Mouse (Mus musculus): ENCODE measurements around the gene Psmg3. TPM values are rescaled to one million over a fixed set of nuclear protein-coding genes. Genes with fewer than 3 reads are reported as not detected.
A peak's percentile ranks its signal among the peaks of the same experiment; 100 is the strongest.

Psmg3 gene
- polyA plus RNA-seq, 1 experiment from 2014 or later: 91.9 TPM

GRCm38 (mm10) chr5:139798168-139798900 lies 28.4 kb downstream of the Psmg3 start:
- peak overlapping the region; percentile 39 for H3K4me3 ChIP-seq
- peaks cover 31% of the 10 kb centered on the region for H3K36me3 ChIP-seq (replicated peaks)
- H3K4me1 ChIP-seq: peaks cover 66% of the 10 kb centered on the region
- peak overlapping the region; percentile 81 for H3K27ac ChIP-seq (replicated peaks)
- DNase-seq (ENCODE audit: low spot score): no peak
- H3K9me3 ChIP-seq: no peaks in the 10 kb centered on the region
- no peaks in the 10 kb centered on the region; the same call in 1 of the 2 replicates for H3K27me3 ChIP-seq (replicated peaks; ENCODE audit: low read depth, poor library complexity, severe bottlenecking)
- 58% methylated on average over 12 of the region's 12 CpGs for WGBS

DNA sequence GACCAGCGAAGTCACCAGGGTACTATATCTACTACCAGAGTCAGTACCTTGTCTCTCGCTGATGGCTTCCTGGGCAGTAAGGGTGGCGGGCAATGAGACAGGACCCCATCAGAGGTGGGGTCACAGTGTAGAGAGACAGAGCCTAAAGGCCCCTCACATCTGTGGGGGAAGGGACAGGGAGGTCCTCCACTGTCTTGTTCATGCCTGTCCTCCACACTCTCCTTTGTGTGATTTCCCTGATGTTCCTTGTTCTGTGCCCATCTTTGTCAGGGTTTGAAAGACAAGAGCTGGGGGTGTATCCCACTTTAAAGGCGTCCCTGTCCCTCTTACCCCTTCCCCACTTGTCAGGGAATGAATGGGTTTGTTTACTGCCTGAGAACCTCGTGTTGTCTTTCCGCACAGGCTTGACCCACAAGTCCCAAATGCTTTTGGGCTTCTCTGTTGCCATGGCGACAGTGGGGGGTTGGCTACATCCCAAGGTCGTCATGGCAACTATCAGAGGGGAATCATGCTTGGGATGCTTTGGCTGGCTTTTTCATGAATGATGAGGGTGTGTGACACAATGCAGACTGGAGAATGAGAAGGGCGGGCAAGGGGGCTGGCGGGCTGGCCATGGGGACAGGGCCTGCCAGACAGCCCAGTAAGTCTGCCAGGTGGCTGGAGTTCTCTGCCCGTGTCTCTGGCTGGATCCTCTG lies 29.1 kb downstream of the Psmg3 start:
- H3K27ac ChIP-seq (replicated peaks): peak overlapping the region; percentile 81
- no peaks in the 10 kb centered on the region; the same call in 1 of the 2 replicates for H3K27me3 ChIP-seq (replicated peaks; ENCODE audit: low read depth, poor library complexity, severe bottlenecking)
- DNase-seq (ENCODE audit: low spot score): peak; percentile 75
- peak overlapping the region; percentile 39 for H3K4me3 ChIP-seq
- peaks cover 66% of the 10 kb centered on the region for H3K4me1 ChIP-seq
- peaks cover 31% of the 10 kb centered on the region for H3K36me3 ChIP-seq (replicated peaks)
- WGBS: 36% methylated on average over 11 of the region's 11 CpGs
- H3K9me3 ChIP-seq: no peaks in the 10 kb centered on the region

- H3K27ac ChIP-seq (replicated peaks): peak overlapping the region; percentile 78
- DNase-seq (ENCODE audit: low spot score): peak; percentile 64
- peaks cover 4% of the 10 kb centered on the region; the same call in 1 of the 2 replicates for H3K27me3 ChIP-seq (replicated peaks; ENCODE audit: low read depth, poor library complexity, severe bottlenecking)
- peak overlapping the region; percentile 39 for H3K4me3 ChIP-seq
- 29% methylated on average over 13 of the region's 13 CpGs for WGBS
- no peaks in the 10 kb centered on the region for H3K9me3 ChIP-seq
- H3K4me1 ChIP-seq: peaks cover 71% of the 10 kb centered on the region
- peaks cover 30% of the 10 kb centered on the region for H3K36me3 ChIP-seq (replicated peaks)
Measured at GRCm38 (mm10) chr5:139796900-139797299, 29.8 kb downstream of the Psmg3 start.

DNA sequence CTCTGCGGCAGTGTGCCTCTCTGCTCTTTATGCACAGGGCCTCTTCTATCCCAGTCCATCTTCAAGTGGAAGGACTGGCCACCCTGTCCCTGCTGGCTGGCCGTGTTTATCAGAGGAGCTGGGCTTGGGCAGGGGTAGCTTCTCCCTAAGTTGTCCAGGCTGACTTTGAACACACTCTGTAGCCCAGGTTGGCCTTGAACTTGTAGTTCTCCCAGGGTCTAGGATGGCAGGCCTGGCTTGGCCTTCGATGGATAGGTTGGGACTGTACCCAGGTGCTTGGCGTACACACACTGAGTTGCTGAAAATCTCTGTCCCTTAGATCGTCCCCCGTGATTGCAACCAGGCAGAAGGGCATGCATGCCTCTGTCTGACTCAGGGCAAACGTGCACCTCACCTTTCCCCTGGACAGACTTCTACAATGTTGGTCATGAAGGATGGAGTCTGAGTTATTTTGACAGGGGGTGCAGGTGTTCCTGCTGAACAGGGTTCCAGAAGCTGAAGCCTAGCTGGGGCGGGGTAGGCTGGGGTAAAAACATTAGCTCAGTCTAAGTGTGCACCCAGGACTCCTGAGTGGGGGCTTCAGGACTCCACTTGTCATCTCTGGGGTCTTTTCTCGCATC lies 30.6 kb downstream of the Psmg3 start:
- Histone ChIP-seq H3K27me3 (replicated peaks; ENCODE audit: low read depth, poor library complexity, severe bottlenecking) (peaks cover 4% of the 10 kb centered on the region; the same call in 1 of the 2 replicates), H3K27ac (replicated peaks) (peak overlapping the region; percentile 78), H3K36me3 (replicated peaks) (peaks cover 22% of the 10 kb centered on the region), H3K9me3 (no peaks in the 10 kb centered on the region), H3K4me1 (peaks cover 79% of the 10 kb centered on the region), H3K4me3 (no peak overlapping the region)
- DNase-seq (ENCODE audit: low spot score): no peak
- 83% methylated on average over 9 of the region's 9 CpGs for WGBS

DNA sequence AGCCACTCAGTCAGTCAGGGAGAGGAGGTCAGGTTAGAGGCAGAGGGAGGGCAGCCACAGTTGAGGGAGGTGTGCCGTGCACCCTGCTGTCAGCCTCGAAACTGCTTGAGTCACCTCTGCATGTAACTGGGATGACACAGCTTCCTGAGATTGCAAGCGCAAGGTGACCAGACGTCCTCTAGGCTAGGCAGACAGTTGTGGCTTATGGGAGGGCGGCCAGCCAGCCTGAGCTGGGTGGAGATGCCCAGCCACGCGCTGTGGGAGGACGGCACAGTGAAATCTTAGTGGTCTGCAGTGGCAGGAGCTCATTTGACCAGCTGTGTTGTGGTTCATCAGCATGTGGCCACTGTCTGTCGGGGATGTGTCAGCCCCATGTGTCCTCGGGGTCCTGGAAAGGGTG lies 31.7 kb downstream of the Psmg3 start:
- no peak overlapping the region for H3K4me3 ChIP-seq
- H3K27ac ChIP-seq (replicated peaks): 0 out of 2 replicates have a peak overlapping the region, but pooled peaks have one; percentile 4
- 75% methylated on average over 10 of the region's 10 CpGs for WGBS
- H3K4me1 ChIP-seq: peaks cover 83% of the 10 kb centered on the region
- peaks cover 4% of the 10 kb centered on the region; the same call in 1 of the 2 replicates for H3K27me3 ChIP-seq (replicated peaks; ENCODE audit: low read depth, poor library complexity, severe bottlenecking)
- no peaks in the 10 kb centered on the region for H3K9me3 ChIP-seq
- H3K36me3 ChIP-seq (replicated peaks): peaks cover 10% of the 10 kb centered on the region
- DNase-seq (ENCODE audit: low spot score): no peak

DNA sequence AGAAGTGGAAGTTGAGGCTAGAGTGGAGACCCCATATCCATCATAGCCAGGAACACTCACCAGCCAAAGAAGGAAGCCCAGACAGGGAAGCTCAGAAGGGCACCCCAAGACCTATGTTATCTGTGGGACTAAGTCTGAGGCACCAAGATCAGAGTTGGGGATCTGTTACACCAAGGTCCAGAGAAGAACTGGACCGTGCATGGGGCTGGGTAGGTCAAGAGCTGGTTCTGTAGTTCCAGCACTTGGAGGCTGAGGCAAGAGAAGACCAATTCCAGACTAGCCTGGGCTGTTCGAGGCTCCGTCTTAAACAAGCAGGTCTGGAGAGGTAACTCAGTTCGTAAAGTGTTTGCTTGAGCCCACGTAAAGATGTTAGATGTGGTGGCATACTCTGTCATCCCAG lies 32.5 kb downstream of the Psmg3 start:
- H3K27me3 ChIP-seq (replicated peaks; ENCODE audit: low read depth, poor library complexity, severe bottlenecking): peaks cover 4% of the 10 kb centered on the region; the same call in 1 of the 2 replicates
- no peaks in the 10 kb centered on the region for H3K9me3 ChIP-seq
- H3K36me3 ChIP-seq (replicated peaks): peaks cover 2% of the 10 kb centered on the region; the same call in 1 of the 2 replicates
- DNase-seq (ENCODE audit: low spot score): no peak
- peaks cover 82% of the 10 kb centered on the region for H3K4me1 ChIP-seq
- H3K27ac ChIP-seq (replicated peaks): no peak overlapping the region
- no peak overlapping the region for H3K4me3 ChIP-seq
- WGBS: 86% methylated on average over 5 of the region's 5 CpGs

GRCm38 (mm10) chr5:139793338-139794089 lies 33.2 kb downstream of the Psmg3 start:
- Histone ChIP-seq H3K27me3 (replicated peaks; ENCODE audit: low read depth, poor library complexity, severe bottlenecking) (peaks cover 4% of the 10 kb centered on the region; the same call in 1 of the 2 replicates), H3K36me3 (replicated peaks) (no peaks in the 10 kb centered on the region), H3K4me1 (peaks cover 75% of the 10 kb centered on the region), H3K9me3 (no peaks in the 10 kb centered on the region), H3K4me3 (peak overlapping the region; percentile 87), H3K27ac (replicated peaks) (no peak overlapping the region)
- WGBS: 75% methylated on average over 11 of the region's 11 CpGs
- DNase-seq (ENCODE audit: low spot score): no peak

DNA sequence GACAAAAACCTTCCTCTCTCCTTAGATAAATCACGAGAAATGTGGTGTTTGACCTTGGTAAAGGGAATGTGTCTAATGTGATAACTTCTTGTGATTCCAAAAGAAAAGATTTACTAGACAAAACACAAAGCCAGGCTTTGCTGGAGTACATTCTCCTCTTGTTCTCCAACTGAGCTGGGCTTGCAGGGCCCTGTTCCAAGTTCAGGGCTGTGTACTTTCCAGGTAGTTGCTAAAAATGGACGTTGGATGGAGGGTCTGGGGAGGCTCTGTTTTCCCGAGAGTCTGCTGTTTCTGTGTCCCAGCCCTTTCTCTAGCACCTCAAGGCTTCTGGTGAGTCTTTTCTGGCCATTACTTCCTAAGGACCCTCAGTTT lies 33.7 kb downstream of the Psmg3 start:
- peaks cover 70% of the 10 kb centered on the region for H3K4me1 ChIP-seq
- peaks cover 4% of the 10 kb centered on the region; the same call in 1 of the 2 replicates for H3K27me3 ChIP-seq (replicated peaks; ENCODE audit: low read depth, poor library complexity, severe bottlenecking)
- no peaks in the 10 kb centered on the region for H3K9me3 ChIP-seq
- no peaks in the 10 kb centered on the region for H3K36me3 ChIP-seq (replicated peaks)
- no peak overlapping the region for H3K27ac ChIP-seq (replicated peaks)
- DNase-seq (ENCODE audit: low spot score): no peak
- 73% methylated on average over 3 of the region's 3 CpGs for WGBS
- H3K4me3 ChIP-seq: peak overlapping the region; percentile 87

GRCm38 (mm10) chr5:139792159-139792775 lies 34.4 kb downstream of the Psmg3 start:
- 27% methylated on average over 11 of the region's 11 CpGs for WGBS
- Histone ChIP-seq H3K36me3 (replicated peaks) (no peaks in the 10 kb centered on the region), H3K27me3 (replicated peaks; ENCODE audit: low read depth, poor library complexity, severe bottlenecking) (peaks cover 4% of the 10 kb centered on the region; the same call in 1 of the 2 replicates), H3K4me3 (peak overlapping the region; percentile 87), H3K27ac (replicated peaks) (peak overlapping the region; percentile 82), H3K4me1 (peaks cover 63% of the 10 kb centered on the region), H3K9me3 (no peaks in the 10 kb centered on the region)
- DNase-seq (ENCODE audit: low spot score): no peak

DNA sequence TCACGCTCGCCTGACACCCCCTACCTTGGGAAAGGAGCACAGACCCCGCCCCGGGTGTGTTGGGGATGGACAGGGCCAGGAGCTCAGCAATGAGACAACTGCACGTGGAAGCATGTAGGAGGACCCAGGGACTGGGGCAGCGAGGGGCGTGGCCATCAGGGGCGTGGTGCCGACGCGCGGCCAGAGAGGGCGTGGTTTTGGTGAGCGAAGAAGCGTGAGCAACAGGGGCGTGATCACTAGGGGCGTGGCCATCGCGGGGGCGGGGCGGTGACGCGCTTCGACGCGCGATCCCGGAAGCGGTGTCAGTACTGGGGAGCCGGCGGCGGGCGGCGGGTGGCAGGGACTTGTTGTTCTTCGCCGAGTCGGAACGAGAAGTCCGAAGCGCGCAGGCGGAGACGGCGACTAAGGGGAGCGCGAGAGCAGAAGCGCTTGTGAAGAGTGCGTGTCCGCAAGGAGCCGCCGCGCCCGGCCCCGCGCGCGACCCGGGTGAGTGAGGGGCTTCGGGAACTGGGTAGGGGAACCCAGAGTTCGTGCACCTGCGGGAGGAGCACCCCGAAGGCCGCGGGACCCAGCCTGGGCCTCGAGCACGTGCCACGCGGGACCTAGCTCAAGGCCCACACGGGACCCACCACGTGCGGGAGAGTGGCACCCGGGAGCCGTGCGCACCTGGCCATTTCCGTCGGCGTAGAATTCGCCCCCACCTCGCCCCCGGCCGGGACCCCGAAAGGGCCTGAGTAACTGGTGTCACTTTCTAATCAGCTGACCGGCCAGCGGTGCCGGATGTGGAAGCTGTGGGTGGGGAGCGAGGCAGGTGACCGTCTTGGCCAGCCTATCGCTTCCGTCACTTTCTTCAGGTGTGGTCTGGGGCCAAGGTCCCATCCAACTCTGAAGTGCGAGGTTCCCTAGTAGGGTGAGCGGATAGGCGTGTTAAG lies 35.2 kb downstream of the Psmg3 start, which contains the start of gene Mafk:
Gene Mafk, plus strand, starts transcription at position 287 of the 932 bp plus-strand sequence.
- H3K4me1 ChIP-seq: peaks cover 55% of the 10 kb centered on the region
- peak within 1 kb of the TSS; percentile 82 for H3K27ac ChIP-seq (replicated peaks)
- H3K27me3 ChIP-seq (replicated peaks; ENCODE audit: low read depth, poor library complexity, severe bottlenecking): peaks cover 4% of the 10 kb centered on the region; the same call in 1 of the 2 replicates
- H3K9me3 ChIP-seq: no peaks in the 10 kb centered on the region
- peak within 1 kb of the TSS; percentile 87 for H3K4me3 ChIP-seq
- WGBS: under 1% methylated on average over 92 of the region's 92 CpGs
- DNase-seq (ENCODE audit: low spot score): peak; percentile 98
- H3K36me3 ChIP-seq (replicated peaks): no peaks in the 10 kb centered on the region

DNA sequence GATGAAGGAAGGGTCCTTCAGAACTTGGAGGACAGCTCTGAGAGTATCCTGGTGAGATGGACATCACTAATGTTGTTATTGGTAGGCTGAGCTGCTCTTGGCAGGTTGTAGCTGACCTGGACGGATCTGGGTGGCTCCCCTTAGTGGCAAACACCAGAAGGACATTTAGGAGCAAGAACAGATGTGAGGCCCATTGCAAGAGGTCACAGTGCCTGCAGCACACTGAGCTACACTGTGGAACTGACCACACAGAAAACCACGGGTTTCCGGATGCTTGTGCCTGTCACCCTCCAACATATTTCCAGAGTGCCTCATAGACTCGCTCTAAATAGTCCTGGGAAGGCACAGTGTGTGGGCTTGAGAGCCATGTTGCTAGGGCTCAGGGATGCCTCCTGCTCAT lies 37.2 kb downstream of the Psmg3 start:
- Histone ChIP-seq H3K27ac (replicated peaks) (no peak overlapping the region), H3K9me3 (no peaks in the 10 kb centered on the region), H3K27me3 (replicated peaks; ENCODE audit: low read depth, poor library complexity, severe bottlenecking) (0 out of 2 replicates have a peak, but pooled peaks cover 4% of the 10 kb centered on the region), H3K4me1 (peaks cover 37% of the 10 kb centered on the region), H3K36me3 (replicated peaks) (no peaks in the 10 kb centered on the region), H3K4me3 (no peak overlapping the region)
- 59% methylated on average over 4 of the region's 4 CpGs for WGBS
- DNase-seq (ENCODE audit: low spot score): no peak

All from embryonic facial prominence, embryonic 10.5 days (tissue).